ENCODE assay signal across 25 mouse cellular contexts in genomic region chr1:175639072-175639471, GRCm38 (mm10). TPM values are rescaled to one million over a fixed set of nuclear protein-coding genes. Genes with fewer than 3 reads are reported as not detected.
"Had no signal": no experiment of that assay in that cellular context is flagged by ENCODE, and none has a peak within 500 bp of the region (broad histone marks: within the 10 kb centered on the region; RNA-seq: fewer than 3 reads in every experiment).

No protein-coding gene starts in this region.

- H3K4me1 ChIP-seq: lung, embryonic 15.5 days; midbrain, embryonic 12.5 days; neural tube, embryonic 13.5 days; neural tube, embryonic 15.5 days; stomach, embryonic 15.5 days had no signal

- H3K36me3 ChIP-seq: liver, embryonic 15.5 days; lung, embryonic 15.5 days; midbrain, embryonic 10.5 days; midbrain, embryonic 12.5 days; neural tube, embryonic 13.5 days; neural tube, embryonic 15.5 days; stomach, embryonic 15.5 days had no signal

- ATAC-seq: lung, postnatal 0 days; midbrain, embryonic 16.5 days had no signal

- H3K27ac ChIP-seq: liver, embryonic 15.5 days; lung, embryonic 15.5 days; midbrain, embryonic 10.5 days; midbrain, embryonic 12.5 days; neural tube, embryonic 13.5 days; neural tube, embryonic 15.5 days; stomach, embryonic 15.5 days; stomach, postnatal 0 days had no signal

- H3K9me3 ChIP-seq: liver, embryonic 15.5 days; lung, embryonic 15.5 days; midbrain, embryonic 10.5 days; midbrain, embryonic 12.5 days; neural tube, embryonic 13.5 days; neural tube, embryonic 15.5 days; stomach, embryonic 15.5 days had no signal

- H3K4me3 ChIP-seq: liver, embryonic 15.5 days; lung, embryonic 15.5 days; midbrain, embryonic 10.5 days; midbrain, embryonic 12.5 days; myocyte; neural tube, embryonic 13.5 days; neural tube, embryonic 15.5 days; stomach, embryonic 15.5 days had no signal

- H3K4me2 ChIP-seq: liver, embryonic 11.5 days; liver, embryonic 15.5 days; lung, embryonic 15.5 days; midbrain, embryonic 12.5 days; neural tube, embryonic 13.5 days; neural tube, embryonic 15.5 days; stomach, embryonic 15.5 days had no signal

- H3K9ac ChIP-seq: liver, embryonic 15.5 days; lung, embryonic 15.5 days; midbrain, embryonic 12.5 days; neural tube, embryonic 13.5 days; neural tube, embryonic 15.5 days; stomach, embryonic 15.5 days had no signal

- DNase-seq: lung, adult 2 months; lung, postnatal 14 days; lung, postnatal 36 days; midbrain, embryonic 14.5 days; retina, postnatal 1 day; right cerebral cortex, adult 18-20 months; right cerebral cortex, postnatal 25 days; spleen, adult 18-20 months; thymus, adult 2 months; thymus, postnatal 25 days had no signal

- H3K27me3 ChIP-seq: liver, embryonic 15.5 days; lung, embryonic 15.5 days; neural tube, embryonic 13.5 days; neural tube, embryonic 15.5 days; stomach, embryonic 15.5 days had no signal

RNA-seq across cellular contexts. Expression of gene Kmo, which starts 18.9 kb away (rescaled TPM):
- polyA plus RNA-seq: midbrain, embryonic 14.5 days; midbrain, embryonic 16.5 days; myocyte had no signal

RNA-seq across cellular contexts. Expression of gene Wdr64, which starts 59.3 kb away (rescaled TPM):
- total RNA-seq: megakaryocyte, adult 5-6 weeks; megakaryocyte-erythroid progenitor cell, adult 5-6 weeks had no signal
- polyA plus RNA-seq: liver, embryonic 11.5 days; liver, embryonic 15.5 days; lung, adult 2 months; lung, embryonic 15.5 days; lung, postnatal 0 days; midbrain, embryonic 10.5 days; midbrain, embryonic 12.5 days; midbrain, embryonic 14.5 days; midbrain, embryonic 16.5 days; myocyte; neural tube, embryonic 11.5 days; neural tube, embryonic 13.5 days; neural tube, embryonic 15.5 days; stomach, embryonic 15.5 days; stomach, postnatal 0 days; thymus, adult 2 months had no signal
